Mouse (Mus musculus) ZHBTc4 (cell line): Measurements from ENCODE around the gene Ipo8.

Source experiments
- DNase-seq: peaks from one replicate; pipeline ENCODE4 v3.0.0-alpha.2; 2011; ENCODE audit warnings: low read depth, low spot score

The Ipo8 gene

DNA sequence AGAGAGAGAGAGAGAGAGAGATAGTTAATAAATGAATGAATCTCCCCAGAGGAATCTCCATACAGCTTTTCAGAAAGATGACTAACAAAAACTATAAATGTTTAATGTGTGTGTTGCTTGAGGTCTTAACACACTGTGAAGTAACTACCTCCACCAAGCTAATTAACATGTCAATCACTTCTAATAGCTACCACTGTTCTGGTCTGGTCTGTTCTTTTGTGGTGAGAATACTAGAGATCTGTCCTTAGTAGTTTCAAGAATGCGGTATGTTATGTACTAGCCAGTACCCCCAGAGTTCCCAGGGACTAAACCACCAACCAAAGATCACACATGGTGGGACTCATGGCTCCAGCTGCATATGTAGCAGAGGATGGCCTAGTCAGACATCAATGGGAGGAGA is 74.7 kb downstream of the Ipo8 start:
- peak; percentile 50 for DNase-seq

- DNase-seq: no peak
These were observed 79.9 kb downstream of the Ipo8 start for GRCm38 (mm10) chr6:148751400-148751799.

DNA sequence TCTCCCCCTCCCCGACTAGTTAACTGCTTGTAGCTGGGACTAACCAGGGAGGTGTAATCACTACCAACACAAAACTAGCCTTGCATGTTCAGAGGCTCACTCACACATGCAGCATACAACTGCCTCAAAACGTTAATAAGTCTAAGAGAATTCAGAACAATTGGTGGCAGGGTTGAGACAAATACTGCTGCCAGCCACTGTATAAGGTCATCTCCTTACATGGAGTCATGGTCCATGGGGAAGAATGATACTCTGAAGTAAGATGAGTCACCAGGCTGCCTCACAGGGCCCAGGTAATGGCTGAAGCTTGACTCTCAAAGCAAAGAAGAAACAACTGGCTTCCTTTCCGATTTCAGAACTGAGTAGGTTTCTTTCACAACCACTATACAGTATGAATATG is 81.1 kb downstream of the Ipo8 start:
- DNase-seq: no peak

DNA sequence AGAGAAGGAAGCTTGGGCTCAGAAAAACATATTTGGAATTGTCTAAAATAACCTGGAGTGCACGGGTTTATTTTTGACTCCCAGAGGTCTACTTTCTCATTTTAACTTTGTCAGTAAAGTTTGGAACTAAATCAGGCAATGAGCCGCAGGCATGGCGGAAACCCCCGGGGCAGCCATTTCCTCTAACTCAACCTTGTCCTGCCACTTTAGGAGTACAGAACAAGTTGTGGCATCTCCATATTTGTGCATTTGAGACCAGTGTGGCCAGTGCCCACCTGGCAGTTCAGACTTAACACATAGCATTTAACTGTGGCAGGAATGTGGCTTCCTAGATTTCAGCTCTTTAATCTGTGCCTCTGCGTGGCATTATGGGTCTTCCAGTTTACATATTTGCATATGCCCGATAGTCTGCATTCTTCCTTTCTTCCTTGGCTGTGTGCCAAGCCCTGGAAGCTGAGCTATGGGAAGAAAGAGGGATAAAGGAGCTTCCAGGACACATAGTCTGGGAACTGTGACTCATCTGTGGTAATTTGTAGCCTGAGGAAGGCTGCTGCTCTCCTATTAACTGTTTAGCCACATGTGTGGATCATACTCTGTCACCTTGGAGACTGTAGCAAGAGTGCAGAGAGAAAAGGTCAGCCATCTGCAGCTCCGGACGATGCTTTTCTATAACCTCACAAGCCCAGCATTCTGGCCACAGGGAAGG is 90.6 kb downstream of the Ipo8 start:
- DNase-seq: peak; percentile 36

DNA sequence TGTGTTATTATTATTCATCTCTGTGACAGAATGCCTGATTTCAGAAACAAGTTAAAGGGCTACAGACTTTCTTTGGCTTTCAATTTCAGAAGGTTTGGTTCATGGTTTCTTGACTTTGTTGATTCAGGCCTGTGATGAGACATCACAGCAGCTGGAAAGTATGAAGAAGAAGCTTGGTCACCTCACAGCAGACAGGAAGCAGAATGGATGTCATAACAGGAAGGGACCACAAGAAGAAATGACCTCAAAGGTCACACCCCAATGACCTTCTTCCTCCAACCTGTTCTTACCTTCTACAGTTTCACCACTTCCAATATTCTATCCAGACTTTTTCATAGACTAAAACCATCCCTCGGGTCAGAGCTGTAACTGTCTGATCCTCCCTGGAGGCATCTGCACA is 94.9 kb downstream of the Ipo8 start:
- no peak for DNase-seq

- DNase-seq: no peak
These were observed 97.3 kb downstream of the Ipo8 start for GRCm38 (mm10) chr6:148734012-148734411.

DNA sequence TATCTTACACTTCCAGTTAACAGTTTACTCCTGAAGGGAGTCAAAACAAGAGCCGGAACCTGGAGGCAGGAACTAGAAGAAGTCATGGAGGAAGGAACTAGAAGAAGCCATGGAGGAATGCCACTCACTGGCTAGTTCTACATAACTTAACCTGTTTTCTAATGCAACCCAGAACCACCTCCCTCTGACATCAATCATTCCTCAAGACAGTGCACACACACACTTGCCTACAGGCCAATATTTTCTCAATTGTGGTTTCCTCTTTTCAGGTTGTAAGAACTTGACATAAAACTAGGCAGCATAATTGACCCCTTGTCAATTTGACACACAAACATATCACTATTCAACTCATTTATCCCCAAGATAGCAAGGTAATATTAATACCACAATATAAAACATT is 98.3 kb downstream of the Ipo8 start:
- no peak for DNase-seq

DNA sequence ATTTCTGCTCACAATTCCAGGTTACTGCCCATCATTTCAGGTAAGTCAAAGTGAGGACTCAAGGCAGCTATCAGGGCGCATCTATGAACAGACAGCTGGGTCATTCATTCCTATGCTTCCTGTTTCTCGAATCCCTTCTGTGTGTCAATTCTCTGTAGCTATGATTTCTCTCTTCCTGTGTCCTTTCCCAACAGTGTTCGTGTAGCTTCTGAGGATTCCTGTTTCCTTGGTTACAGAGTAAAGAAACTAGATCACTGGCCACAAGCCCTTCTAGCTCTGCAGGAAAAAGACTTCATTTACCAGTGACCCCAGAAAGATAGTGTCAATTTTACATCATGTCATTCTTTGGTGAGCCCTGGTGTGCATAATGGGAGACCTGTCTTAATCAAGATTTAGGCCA is 102.7 kb downstream of the Ipo8 start:
- no peak for DNase-seq

DNA sequence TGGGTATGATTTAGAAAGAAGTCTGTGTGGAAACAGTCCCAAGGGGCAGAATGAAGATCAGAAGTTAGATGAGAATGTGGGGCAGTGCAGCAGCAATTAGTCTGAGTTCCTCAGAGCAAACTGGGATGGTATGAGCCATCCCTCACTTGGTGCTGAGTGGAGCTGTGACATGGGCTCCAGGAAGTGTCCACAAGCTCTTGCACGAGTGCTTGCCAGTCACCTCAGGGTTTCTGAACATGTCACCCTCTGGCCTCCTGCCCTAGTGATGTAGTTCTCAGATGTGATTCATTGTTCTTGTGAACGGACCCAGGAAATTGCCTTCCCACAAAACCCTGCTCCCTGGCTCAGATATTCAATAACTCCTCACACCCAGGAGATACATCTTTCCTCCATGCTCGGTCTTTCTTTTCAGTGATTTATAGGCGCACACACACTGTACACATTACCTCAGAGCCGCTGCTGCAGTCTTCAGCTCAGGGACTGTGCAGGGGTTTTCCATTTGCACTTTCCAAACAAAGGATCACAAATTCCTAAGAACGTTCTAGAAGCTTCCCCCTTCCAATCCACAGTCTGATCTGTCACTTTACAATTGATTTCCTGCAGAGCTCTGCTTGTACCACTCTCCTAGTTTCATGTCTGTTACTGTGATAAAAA is 103.3 kb downstream of the Ipo8 start:
- DNase-seq: no peak

DNA sequence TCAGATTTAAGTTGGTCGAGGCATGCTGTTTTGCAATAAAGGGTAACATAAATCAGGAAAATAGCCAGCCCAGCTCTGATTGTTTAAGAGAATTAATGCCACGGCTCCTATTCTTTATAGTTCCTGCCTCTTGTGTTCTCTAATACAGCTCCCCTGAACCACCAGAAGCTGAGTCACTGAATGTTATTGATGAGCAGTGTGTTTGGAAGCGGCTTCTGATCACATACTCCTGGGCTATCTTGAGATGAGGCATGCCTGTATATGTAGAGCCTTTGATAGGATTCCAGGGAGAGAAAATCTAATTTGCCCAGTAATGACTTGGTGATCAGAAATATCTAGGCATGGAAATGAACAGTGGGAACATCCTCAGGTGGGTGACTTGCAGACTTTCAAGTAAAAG is 106.8 kb downstream of the Ipo8 start:
- DNase-seq: no peak
